Mouse (Mus musculus) 3134 (cell line): ENCODE results near the gene Yipf4.

Source experiments
- DNase-seq: peaks from one replicate; pipeline ENCODE4 v3.0.0-alpha.2; 2011; ENCODE audit warnings: low spot score; ENCODE audit not compliant: insufficient read length; ENCODE audit errors: extremely low read depth

The Yipf4 gene

DNA sequence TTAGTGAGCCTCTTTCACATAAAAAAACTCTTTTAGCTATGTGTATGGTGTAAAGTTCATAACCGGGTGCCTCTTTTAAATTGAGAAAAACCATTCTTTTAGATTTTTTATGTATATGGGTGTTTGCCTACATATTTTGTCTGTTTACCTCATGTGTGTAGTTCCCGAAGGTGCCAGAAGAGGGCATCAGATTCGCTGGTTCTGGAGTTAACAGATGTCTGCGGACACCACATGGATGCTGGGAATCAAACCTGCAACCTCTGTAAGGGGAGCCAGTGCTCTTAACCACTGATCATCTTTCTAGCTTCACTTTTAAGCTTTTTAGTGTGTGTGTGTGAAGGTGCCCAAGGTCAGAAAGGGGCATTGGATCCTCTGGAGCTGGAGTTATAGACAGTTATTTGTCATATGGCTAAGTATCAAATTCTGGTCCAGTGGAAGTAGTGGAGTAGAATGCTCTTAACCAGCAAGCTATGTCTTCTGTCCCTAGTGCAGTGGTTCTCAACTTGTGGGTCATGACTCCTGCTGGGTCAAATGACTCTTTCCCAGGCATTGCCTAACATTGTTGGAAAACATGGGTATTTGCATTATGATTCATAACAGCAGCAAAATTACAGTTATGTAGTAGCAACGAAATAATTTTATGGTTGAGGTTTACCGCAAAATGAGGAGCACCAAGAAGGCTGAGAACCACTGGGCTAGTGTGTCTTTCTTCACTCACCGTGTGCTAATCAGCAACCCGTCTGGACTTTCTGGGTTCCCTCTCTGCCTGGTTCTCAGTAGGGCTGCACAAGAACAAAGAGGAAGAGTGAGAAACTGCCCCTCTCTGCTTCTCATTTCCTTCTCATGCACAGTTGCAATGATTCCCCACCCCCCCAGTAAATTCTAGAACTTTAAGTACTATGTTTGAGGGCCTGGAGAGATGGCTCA, 33.8 kb downstream of the Yipf4 start:
- peak; percentile 38 for DNase-seq

DNA sequence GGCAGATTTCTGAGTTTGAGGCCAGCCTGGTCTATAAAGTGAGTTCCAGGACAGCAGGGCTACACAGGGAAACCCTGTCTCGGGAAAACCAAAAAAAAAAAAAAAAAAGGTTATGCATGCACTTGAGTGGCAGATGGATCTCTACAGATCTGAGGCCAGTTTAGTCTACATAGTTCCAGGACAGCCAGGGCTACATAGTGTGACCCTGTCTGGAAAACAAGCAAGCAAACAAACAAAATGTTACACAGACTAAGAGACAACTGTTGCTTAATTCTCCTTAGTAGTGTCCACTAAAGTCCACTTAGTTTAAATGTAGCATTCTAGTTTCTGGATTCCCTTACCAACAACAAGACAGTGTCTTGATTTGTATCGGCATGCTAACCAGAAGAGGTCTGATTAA, 36.8 kb downstream of the Yipf4 start:
- DNase-seq: no peak

DNA sequence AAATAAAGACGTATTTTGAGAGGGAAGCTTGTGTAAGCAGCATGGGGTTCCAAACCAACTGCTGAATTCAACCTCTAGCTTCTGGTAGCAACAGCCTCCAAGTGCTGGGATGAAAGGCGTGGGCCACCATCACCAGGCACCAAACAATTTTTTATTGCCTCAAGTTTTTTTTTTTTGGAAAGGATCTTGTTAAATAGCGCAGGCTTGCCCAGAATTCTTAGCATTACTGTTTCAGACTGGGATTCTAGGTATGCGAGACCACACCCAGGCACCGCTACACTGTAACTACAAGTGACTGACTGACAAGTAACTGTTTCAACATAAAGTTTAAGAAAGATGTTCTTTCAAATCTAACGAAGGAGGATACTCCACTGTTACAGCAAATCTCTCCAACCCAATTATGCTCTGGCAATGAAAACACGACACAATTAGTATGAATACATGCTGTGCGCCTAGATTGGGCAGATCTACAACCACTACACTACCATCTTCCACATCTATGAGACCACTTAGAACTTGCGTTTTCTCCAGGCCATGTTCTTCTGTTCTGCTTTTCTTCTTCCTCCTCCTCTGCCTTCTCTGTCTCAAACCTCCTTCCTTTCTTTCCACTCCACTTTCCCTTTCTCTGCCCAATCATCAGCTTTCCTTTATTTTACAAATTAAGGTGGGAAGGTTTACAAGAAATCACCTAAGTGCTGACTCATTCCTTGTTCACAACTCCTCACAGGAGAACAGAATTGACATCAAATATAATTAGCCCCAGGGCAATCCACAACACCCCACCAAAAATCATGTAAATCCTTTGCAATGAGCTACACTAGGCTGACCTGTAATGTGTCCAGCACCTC, 37.7 kb downstream of the Yipf4 start:
- DNase-seq: peak; percentile 39

DNA sequence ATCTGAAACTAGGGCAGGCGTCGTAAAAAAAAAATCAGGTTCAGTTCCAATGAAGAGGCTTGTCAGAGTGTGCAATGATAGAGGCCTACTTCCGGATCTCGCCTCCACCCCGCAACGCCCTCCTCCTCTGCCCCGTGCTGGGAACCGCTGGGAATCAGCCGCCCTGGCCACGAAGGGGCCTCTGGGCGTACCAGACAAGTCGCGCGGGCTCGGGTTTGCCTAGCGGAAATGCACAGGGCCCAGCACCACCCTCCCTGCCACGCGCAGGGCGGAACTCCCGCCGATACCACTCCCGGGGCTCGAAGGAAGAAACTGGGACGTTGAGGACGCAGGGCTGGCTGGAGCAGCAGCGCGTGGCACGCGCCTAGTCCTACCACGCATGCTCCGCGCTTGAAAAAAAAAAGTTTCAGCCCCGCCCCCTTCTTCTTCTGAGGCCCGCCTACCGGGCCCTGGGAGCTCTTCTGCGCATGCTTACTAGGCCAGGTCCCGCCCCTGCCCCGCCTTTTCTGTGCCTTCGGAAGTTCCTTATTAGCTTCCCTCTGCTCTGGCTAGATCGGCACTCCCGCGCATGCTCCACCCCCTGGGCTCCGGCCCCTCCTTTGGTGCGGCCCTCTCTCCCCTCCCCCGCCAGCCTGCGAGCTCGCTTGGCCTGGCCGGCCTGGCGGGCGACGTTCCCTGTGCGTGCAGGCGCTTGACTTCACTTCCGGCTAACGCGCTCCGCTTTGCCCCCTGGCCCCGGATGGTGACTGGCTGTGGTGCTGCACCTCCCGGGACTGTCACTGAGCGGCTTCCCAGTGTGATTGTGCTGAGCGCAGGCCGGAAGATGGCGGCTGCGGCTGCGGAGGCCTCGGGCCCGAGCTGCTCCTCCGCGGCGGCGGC, 38.7 kb downstream of the Yipf4 start, which contains the start of gene Birc6:
Birc6 (plus strand) TSS at position 567 of the 879 bp plus-strand sequence.
- DNase-seq: peak; percentile 100

DNA sequence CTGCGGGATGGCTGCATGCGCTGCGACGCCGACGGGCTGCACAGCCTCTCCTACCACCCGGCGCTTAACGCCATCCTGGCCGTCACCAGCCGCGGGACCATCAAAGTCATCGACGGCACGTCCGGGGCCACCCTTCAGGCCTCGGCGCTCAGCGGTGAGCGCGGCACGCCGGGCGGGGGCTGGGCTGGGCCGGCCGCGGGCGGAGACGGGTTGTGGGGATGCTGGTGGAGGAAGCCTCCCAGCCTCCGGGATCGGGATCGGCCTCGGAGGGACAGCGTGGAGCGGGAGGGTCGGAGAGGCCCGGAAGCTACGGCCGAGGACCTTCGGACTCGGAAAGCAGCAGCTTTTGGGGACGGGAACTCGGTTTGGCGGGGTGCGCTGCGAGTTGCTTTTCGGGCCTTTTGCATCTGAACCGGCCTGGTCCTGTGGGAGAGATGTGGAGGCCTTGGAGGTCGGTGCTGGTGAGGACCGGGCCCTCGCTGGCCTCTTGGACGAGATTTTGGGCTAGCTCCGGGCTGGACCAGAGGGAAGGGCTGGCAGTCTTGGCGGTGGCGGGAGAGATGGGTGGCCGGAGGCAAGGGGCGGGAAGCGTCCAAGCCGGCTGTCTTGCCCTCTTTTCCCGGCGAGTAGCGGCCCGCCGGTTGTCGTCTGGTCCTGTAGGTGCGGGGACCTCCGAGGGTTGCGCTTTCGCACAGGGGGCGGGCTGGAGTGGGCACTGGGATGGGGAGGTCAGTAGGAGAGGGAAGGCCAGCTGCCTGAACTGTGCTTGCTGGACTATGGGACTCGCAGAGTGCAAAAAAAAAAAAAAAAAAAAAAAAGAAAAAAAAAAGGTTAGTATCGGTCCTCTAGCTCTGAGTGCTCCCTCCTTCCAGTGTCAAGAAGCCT, 39.6 kb downstream of the Yipf4 start:
- no peak for DNase-seq

DNA sequence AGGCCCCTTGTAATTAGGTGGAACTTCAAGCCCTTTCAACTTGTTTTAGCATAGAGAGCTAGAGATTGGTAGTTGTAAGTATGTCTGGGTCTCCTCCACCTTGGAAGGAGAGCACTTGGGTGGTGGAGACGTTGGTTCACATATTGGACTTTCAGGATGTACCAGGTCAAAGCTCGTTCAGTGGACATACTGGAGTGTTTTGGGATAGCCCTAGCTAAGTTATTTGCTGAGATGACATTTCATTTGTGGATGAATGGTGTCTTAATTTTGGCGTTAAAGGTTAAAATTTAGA, 40.2 kb downstream of the Yipf4 start:
- no peak for DNase-seq

DNA sequence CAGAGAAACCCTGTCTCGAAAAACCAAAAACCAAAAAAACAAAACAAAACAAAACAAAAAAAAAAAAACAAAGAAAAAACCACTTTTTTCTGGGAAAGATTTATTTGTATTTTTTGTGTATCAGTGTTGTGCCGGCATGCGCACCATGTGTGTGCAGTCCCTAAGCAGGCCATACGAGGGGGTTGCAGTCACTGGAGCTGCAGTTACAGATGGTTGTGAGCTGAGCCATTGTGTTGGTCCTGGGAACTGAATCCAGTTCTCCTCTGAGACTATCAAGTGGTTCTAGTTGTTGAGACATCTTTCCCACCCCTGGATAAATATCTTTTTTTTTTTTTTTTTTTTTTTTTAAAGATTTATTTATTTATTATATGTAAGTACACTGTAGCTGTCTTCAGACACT, 45.7 kb downstream of the Yipf4 start:
- no peak for DNase-seq

DNA sequence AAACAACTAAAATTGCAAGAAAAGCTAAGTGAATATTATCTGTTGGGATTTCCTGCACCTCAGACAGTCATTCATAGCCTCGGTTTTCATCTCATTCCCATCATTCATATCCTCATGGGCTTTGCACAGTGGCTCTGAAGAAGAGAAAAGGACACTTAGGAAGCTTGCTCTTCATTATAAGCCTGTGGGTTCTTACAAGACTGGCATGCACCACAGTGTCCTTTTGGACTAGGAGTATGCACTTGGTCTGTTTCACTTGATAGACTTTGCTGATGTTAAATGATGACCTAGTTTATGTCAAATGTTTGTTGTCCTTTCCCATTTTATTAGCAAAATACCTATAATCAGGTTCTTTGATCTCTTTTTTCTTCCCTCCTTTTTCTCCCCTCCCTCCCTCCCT, 48.2 kb downstream of the Yipf4 start:
- DNase-seq: no peak

DNA sequence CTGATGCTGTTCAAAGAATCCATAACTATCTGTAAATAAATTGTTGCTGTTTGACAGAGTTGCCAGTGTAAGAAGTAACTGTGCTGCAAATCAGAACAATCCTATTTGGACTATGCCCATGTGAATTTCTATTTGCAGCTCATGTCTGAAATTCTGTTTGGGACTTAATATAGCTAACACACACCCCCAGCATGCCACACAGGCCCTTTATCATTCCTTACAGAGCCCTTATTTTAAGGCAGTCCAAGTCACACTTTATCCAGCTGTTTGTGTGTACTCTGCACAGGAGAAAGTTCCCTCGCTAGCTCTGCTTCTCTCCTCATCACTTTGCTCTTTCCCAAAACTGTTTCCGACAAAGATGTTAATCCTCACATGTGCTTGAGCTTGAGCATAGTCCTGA, 54.3 kb downstream of the Yipf4 start:
- no peak for DNase-seq
